Mouse (Mus musculus) erythroblast, embryonic 14.5 days (primary cell): ENCODE data around the gene Mars. TPM values are rescaled to one million over a fixed set of nuclear protein-coding genes. Genes with fewer than 3 reads are reported as not detected.

Source experiments
- H3K27me3 ChIP-seq: 2 replicates; pipeline ENCODE4 v1.6.1; 2012; ENCODE audit warnings: inconsistent platforms; ENCODE audit not compliant: control insufficient read depth
- H3K36me3 ChIP-seq: 2 replicates; pipeline ENCODE4 v1.6.1; 2012; ENCODE audit warnings: mild to moderate bottlenecking, inconsistent platforms; ENCODE audit not compliant: control insufficient read depth
- H3K4me1 ChIP-seq: 2 replicates; pipeline ENCODE4 v1.6.1; 2012; ENCODE audit warnings: inconsistent platforms; ENCODE audit not compliant: control insufficient read depth
- H3K4me3 ChIP-seq: replicated peaks from 2 replicates; pipeline ENCODE3; 2012; ENCODE audit warnings: moderate library complexity, mild to moderate bottlenecking, inconsistent platforms
- H3K9me3 ChIP-seq: 2 replicates; pipeline ENCODE4 v1.6.1; 2012; ENCODE audit warnings: low read length, inconsistent platforms, mixed read lengths; ENCODE audit not compliant: control insufficient read depth
- GATA1 ChIP-seq: IDR thresholded peaks from 2 replicates; pipeline ENCODE4 v1.6.1; 2012; ENCODE audit warnings: low read length, inconsistent platforms, mixed read lengths
- TAL1 ChIP-seq: IDR thresholded peaks from 3 replicates; pipeline ENCODE4 v1.6.1; 2012; ENCODE audit warnings: low read length, inconsistent platforms, mixed read lengths
- polyA plus RNA-seq: library from polyadenylated mRNA; stranded (reverse); fragments of >175 nt; gene quantifications from 2 replicates; pipeline ENCODE4 v1.2.3, GENCODE M21; 2012

Mars gene
- polyA plus RNA-seq, 1 experiment = 12.0 TPM

- Histone ChIP-seq H3K4me3 (peak within 1 kb of the TSS; percentile 56), H3K27me3 (peaks cover 62% of the 10 kb centered on the region), H3K4me1 (peaks cover 28% of the 10 kb centered on the region), H3K36me3 (peaks cover 5% of the 10 kb centered on the region), H3K9me3 (no peaks in the 10 kb centered on the region)
- TF ChIP-seq TAL1 (no peak), GATA1 (no peak)
These were observed 48.8 kb downstream of the Mars start, which contains the start of gene Kif5a for GRCm38 (mm10) chr10:127262548-127263398. TSS of gene Kif5a (minus strand) at chr10:127263348.

- Histone ChIP-seq H3K9me3 (no peaks in the 10 kb centered on the region), H3K4me3 (no peak overlapping the region), H3K27me3 (peaks cover 67% of the 10 kb centered on the region), H3K4me1 (peaks cover 21% of the 10 kb centered on the region), H3K36me3 (no peaks in the 10 kb centered on the region; the same call in 1 of the 2 replicates)
- TF ChIP-seq GATA1 = no peak
- no peak for TF ChIP-seq TAL1
These were observed 49.7 kb downstream of the Mars start for GRCm38 (mm10) chr10:127261706-127262547.

DNA sequence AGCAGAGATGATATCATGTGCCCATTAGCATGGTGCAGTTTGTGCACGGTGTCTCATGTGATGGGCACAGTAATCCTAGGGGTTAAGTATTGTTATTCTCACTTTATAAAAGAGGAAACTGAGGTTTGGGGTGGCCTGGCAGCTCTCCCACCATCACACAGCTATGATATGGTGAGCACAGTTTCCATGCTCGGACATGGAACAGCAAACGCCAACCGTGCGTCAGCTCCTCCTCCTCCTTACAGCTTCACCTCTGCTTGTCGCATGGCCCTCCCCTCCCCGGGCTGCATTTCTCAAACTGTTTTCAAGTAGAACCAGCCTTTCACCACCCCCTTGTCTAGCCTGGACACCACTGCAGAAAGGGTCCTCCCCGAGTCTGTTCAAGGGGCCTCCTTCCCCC is 53.1 kb downstream of the Mars start:
- Histone ChIP-seq H3K27me3 (peaks cover 70% of the 10 kb centered on the region), H3K4me3 (no peak overlapping the region), H3K36me3 (no peaks in the 10 kb centered on the region), H3K9me3 (no peaks in the 10 kb centered on the region), H3K4me1 (peaks cover 11% of the 10 kb centered on the region)
- TF ChIP-seq GATA1 = no peak
- no peak for TF ChIP-seq TAL1

DNA sequence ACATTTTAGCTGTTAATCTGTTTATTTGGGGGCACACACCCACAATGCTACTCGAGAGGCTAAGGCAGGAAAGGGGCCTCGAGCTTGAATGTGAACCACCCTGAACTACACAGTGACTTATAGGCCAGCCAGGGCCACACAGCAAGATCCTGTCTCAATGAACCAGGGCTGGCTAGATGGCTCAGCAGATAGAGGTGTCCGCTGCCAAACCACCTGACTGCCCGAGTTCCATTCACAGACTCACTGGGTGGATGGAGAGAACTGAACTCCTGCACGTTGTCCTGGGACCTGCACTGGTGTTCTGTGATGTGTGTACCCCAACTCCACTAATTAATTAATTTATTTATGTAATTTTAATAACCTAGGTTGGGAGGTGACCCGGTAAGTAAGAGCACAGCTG is 53.8 kb downstream of the Mars start:
- Histone ChIP-seq H3K9me3 (no peaks in the 10 kb centered on the region), H3K4me3 (no peak overlapping the region), H3K36me3 (no peaks in the 10 kb centered on the region), H3K4me1 (peaks cover 7% of the 10 kb centered on the region), H3K27me3 (peaks cover 66% of the 10 kb centered on the region)
- TF ChIP-seq TAL1 = no peak
- TF ChIP-seq GATA1 = no peak

DNA sequence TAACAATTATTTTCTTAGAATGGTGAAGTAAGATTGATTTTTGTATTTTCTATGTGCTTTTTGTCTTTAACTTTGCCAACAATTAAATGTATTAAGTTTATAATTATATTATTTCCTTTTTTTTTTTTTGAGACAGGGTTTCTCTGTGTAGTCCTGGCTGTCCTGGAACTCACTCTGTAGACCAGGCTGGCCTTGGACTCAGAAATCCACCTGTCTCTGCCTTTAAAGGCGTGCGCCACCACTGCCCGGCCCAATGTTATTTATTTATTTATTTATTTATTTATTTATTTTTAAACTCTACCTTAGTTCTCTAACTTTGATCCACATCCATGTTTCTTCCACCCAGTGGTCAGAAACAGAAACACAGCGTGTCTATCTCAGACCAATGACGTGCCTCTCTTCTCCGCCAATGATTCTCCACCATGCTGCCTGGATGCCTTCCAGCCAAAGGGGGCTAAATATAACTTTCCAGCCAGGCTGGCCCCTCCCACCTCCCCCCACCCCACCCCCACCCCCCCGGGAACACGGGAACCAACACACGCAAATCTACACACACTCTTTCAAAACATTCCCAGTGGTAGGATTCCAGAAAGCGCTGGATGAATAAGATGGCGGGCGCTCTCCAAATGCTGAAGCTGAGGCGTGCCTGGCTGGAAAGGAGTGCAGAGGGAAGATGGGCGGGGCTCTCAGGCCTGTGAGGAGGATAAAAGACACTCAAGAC is 55.8 kb downstream of the Mars start:
- Histone ChIP-seq H3K27me3 (peaks cover 46% of the 10 kb centered on the region), H3K36me3 (no peaks in the 10 kb centered on the region), H3K4me3 (no peak overlapping the region), H3K4me1 (no peaks in the 10 kb centered on the region), H3K9me3 (no peaks in the 10 kb centered on the region)
- no peak for TF ChIP-seq TAL1
- TF ChIP-seq GATA1 = no peak

DNA sequence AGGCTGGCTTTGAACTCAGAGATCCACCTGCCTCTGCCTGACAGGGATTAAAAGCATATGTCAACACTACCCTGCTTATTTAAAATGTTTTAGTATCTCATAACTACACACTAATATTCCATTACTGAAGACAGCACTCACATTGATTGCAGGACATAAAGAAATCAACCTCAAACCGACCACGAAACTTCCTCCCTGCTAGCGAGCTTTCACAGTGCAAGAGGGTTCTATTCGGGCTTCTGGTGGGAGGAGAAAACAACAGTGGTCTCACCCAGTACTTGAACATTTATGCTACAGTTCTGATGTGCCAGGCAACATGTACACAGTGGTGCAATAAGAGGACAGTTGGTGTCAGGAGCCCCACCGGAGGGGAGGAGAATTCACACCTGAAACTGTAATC is 60.8 kb downstream of the Mars start:
- Histone ChIP-seq H3K9me3 (no peaks in the 10 kb centered on the region), H3K4me1 (no peaks in the 10 kb centered on the region), H3K36me3 (no peaks in the 10 kb centered on the region), H3K4me3 (no peak overlapping the region), H3K27me3 (peaks cover 27% of the 10 kb centered on the region)
- TF ChIP-seq TAL1 (no peak), GATA1 (no peak)

Other genes starting within 250 kb of the Mars start
- gene Cdk4, start 248.3 kb downstream of the Mars start, polyA plus RNA-seq = 81.1 and 96.8 TPM in 2 replicates
- gene Tspan31, start 241.5 kb downstream of the Mars start, polyA plus RNA-seq = 1.3 and 1.6 TPM in 2 replicates
- gene Agap2, start 236.5 kb downstream of the Mars start, polyA plus RNA-seq = 0.07 and 0.10 TPM in 2 replicates
- 13.2 and 14.7 TPM in 2 replicates for gene Os9, start 190.7 kb downstream of the Mars start, polyA plus RNA-seq
- 0.56 and 1.0 TPM in 2 replicates for gene B4galnt1, start 146.6 kb downstream of the Mars start, polyA plus RNA-seq
- gene Slc26a10, start 131.1 kb downstream of the Mars start, polyA plus RNA-seq = not detected in 2 replicates
- gene Arhgef25, start 121.7 kb downstream of the Mars start, polyA plus RNA-seq = 0.47 and 0.52 TPM in 2 replicates
- 11.1 and 11.5 TPM in 2 replicates for gene Dtx3, start 116.1 kb downstream of the Mars start, polyA plus RNA-seq
- gene Pip4k2c, start 100.2 kb downstream of the Mars start, polyA plus RNA-seq = 9.5 and 10.2 TPM in 2 replicates
- gene Kif5a, start 48.4 kb downstream of the Mars start, polyA plus RNA-seq = 0.01 and 0.03 TPM in 2 replicates
- gene Dctn2, start 45.4 kb downstream of the Mars start, polyA plus RNA-seq = 15.3 and 16.5 TPM in 2 replicates
- 33.5 and 35.5 TPM in 2 replicates for gene Mbd6, start 22.8 kb downstream of the Mars start, polyA plus RNA-seq
- gene Arhgap9, start 10.2 kb upstream of the Mars start, polyA plus RNA-seq = 0.06 and 0.16 TPM in 2 replicates
- gene Gli1, start 30.2 kb upstream of the Mars start, polyA plus RNA-seq = not detected in 2 replicates
- not detected in 2 replicates for gene Inhbe, start 42.6 kb upstream of the Mars start, polyA plus RNA-seq
- gene Inhbc, start 58.6 kb upstream of the Mars start, polyA plus RNA-seq = not detected in 2 replicates
- 8.8 and 11.1 TPM in 2 replicates for gene R3hdm2, start 68.5 kb upstream of the Mars start, polyA plus RNA-seq
- 0.04 and 0.05 TPM in 2 replicates for gene Stac3, start 189.9 kb upstream of the Mars start, polyA plus RNA-seq
- 1.1 and 2.6 TPM in 2 replicates for gene Ndufa4l2, start 203.2 kb upstream of the Mars start, polyA plus RNA-seq
- gene Shmt2, start 210.7 kb upstream of the Mars start, polyA plus RNA-seq = 27.8 and 31.8 TPM in 2 replicates
- gene Nxph4, start 222.8 kb upstream of the Mars start, polyA plus RNA-seq = not detected in 2 replicates